Mouse (Mus musculus): ENCODE measurements around the gene Pip4k2a. TPM values are rescaled to one million over a fixed set of nuclear protein-coding genes. Genes with fewer than 3 reads are reported as not detected.

Pip4k2a gene
- polyA plus RNA-seq, 1 experiment from 2014 or later: 12.0 TPM

DNA sequence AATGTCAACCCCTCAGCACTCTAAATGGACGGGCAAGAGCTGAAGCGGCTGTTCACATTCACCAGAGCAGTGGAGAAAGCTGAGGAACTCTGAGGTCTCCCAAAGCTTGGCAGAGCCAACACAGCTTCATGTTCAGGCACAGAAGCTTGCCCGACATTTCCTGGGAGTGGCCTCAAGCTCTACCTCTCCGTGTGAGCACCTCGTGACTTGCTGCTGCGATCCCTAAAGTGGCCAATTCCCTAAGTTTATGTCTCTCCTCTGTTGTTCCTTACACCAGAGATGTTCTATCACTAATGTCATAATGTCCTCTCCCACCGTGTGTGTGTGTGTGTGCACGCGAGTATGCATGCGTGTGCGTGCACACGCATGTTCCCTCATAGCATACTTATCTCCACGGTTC is 42.3 kb downstream of the Pip4k2a start:
- Histone ChIP-seq H3K4me2 (replicated peaks; ENCODE audit: low read depth) (no peak overlapping the region), H3K9ac (ENCODE audit: low read depth, low read length) (no peak overlapping the region), H3K4me3 (ENCODE audit: low read depth, low read length) (no peak overlapping the region), H3K36me3 (ENCODE audit: control insufficient read depth, insufficient read depth) (no peaks in the 10 kb centered on the region), H3K27me3 (replicated peaks; ENCODE audit: control insufficient read depth, insufficient read depth, low read length) (no peaks in the 10 kb centered on the region), H3K9me3 (ENCODE audit: control insufficient read depth) (no peaks in the 10 kb centered on the region), H3K27ac (ENCODE audit: low read depth, low read length) (no peak overlapping the region), H3K4me1 (replicated peaks; ENCODE audit: control insufficient read depth, insufficient read depth, low read length) (no peaks in the 10 kb centered on the region)
- 89% methylated on average over 13 of the region's 13 CpGs for WGBS
- ATAC-seq: no peak
- no peak for TF ChIP-seq CTCF (IDR thresholded peaks at IDR 0.05; ENCODE audit: low read depth)

DNA sequence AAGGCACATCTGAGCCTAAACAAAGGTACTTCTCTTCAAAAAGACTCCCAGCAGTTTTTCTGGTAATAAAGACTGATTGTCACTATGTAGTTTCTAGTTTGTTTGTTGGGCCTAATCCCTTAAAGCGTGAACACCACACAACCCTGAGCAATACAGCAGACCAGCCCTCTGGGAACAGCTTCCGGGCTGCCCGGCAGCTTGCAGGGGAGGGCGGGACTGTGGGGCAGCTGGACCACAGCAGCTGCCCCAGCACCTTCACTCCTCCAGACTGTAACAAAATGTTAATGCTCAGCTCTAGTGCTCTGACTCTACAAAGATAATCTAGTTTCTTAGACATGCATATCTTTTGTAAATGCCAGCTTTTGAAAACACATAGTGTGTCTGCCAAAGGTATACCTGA is 42.9 kb downstream of the Pip4k2a start:
- 60% methylated on average over 4 of the region's 4 CpGs for WGBS
- Histone ChIP-seq H3K27ac (ENCODE audit: low read depth, low read length) (no peak overlapping the region), H3K4me3 (ENCODE audit: low read depth, low read length) (no peak overlapping the region), H3K9ac (ENCODE audit: low read depth, low read length) (no peak overlapping the region), H3K9me3 (ENCODE audit: control insufficient read depth) (no peaks in the 10 kb centered on the region), H3K4me2 (replicated peaks; ENCODE audit: low read depth) (no peak overlapping the region), H3K36me3 (ENCODE audit: control insufficient read depth, insufficient read depth) (no peaks in the 10 kb centered on the region), H3K4me1 (replicated peaks; ENCODE audit: control insufficient read depth, insufficient read depth, low read length) (no peaks in the 10 kb centered on the region), H3K27me3 (replicated peaks; ENCODE audit: control insufficient read depth, insufficient read depth, low read length) (no peaks in the 10 kb centered on the region)
- no peak for ATAC-seq
- no peak for TF ChIP-seq CTCF (IDR thresholded peaks at IDR 0.05; ENCODE audit: low read depth)

DNA sequence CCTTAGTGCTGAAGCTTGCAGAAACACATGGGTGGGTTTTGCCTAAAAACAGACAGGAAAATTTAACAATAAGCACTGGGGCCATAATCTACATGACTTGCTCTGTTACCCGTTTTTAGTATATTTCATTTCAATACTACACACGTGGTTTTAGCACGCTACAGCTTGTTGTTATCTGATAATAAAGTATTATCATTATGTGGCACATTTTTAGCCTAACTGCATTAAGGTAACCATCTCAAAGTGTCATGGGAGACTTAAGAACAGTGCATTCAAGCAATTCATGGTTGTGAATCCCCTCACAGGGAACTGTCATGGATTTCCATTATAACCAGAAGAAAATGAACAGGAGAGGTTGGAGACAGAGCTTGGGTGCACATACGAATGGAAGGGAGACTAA is 43.5 kb downstream of the Pip4k2a start:
- Histone ChIP-seq H3K4me3 (ENCODE audit: low read depth, low read length) (no peak overlapping the region), H3K9ac (ENCODE audit: low read depth, low read length) (no peak overlapping the region), H3K4me1 (replicated peaks; ENCODE audit: control insufficient read depth, insufficient read depth, low read length) (no peaks in the 10 kb centered on the region), H3K4me2 (replicated peaks; ENCODE audit: low read depth) (no peak overlapping the region), H3K9me3 (ENCODE audit: control insufficient read depth) (no peaks in the 10 kb centered on the region), H3K27me3 (replicated peaks; ENCODE audit: control insufficient read depth, insufficient read depth, low read length) (no peaks in the 10 kb centered on the region), H3K27ac (ENCODE audit: low read depth, low read length) (no peak overlapping the region), H3K36me3 (ENCODE audit: control insufficient read depth, insufficient read depth) (no peaks in the 10 kb centered on the region)
- TF ChIP-seq CTCF (IDR thresholded peaks at IDR 0.05; ENCODE audit: low read depth): no peak
- ATAC-seq: no peak
- 74% methylated on average over 4 of the region's 4 CpGs for WGBS

DNA sequence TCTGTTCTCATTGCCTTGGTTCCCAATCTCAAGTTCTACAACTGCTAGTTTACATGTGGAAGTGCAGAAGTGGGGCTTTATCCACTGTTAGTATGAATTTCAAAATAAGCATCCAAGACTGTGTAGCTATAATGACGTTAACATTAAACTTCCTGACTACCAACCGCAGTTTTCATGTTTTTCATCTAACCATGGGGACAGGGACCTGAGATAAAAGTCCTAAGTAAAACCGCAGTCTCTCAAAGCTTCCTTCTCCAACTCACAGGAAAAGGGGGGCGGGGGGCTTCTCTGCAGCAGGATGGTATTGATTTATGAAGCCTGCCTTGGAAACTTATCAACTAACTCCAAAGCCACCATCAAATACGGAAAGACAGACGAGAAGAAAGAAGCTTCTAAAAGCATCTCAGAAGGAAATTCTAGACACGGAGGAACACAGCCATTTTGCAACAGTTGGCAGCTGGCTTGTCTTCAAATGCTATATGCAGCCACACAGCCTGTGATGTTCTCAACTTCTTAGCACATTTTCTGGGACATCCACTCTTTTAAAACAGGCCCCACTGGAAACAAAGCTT is 45.7 kb downstream of the Pip4k2a start:
- H3K9ac ChIP-seq (ENCODE audit: low read depth, low read length): 0 out of 2 replicates have a peak overlapping the region, but pooled peaks have one; percentile 3
- H3K4me2 ChIP-seq (replicated peaks; ENCODE audit: low read depth): no peak overlapping the region
- H3K4me1 ChIP-seq (replicated peaks; ENCODE audit: control insufficient read depth, insufficient read depth, low read length): no peaks in the 10 kb centered on the region
- TF ChIP-seq CTCF (IDR thresholded peaks at IDR 0.05; ENCODE audit: low read depth): no peak
- no peaks in the 10 kb centered on the region for H3K27me3 ChIP-seq (replicated peaks; ENCODE audit: control insufficient read depth, insufficient read depth, low read length)
- no peak for ATAC-seq
- no peak overlapping the region for H3K4me3 ChIP-seq (ENCODE audit: low read depth, low read length)
- no peaks in the 10 kb centered on the region for H3K36me3 ChIP-seq (ENCODE audit: control insufficient read depth, insufficient read depth)
- no peaks in the 10 kb centered on the region for H3K9me3 ChIP-seq (ENCODE audit: control insufficient read depth)
- H3K27ac ChIP-seq (ENCODE audit: low read depth, low read length): no peak overlapping the region
- 21% methylated on average over 7 of the region's 7 CpGs for WGBS

DNA sequence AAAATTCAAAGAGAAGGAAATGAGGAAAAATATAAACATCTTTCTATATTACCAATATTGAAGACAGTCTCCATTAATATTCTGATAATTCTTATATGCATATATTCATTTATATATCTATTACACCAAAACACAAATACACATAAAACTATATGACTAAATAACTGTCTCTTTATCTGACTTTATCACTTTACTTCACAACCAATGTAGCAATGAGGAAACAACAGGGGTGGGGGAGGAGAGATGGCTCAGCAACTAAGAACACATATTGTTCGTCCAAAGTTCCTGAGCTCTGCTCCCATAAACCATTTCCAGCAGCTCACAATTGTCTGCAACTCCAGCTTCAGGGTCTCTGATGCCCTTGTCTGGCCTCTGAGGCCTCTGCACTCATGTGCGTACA is 47.2 kb downstream of the Pip4k2a start:
- no peak overlapping the region for H3K27ac ChIP-seq (ENCODE audit: low read depth, low read length)
- ATAC-seq: no peak
- no peaks in the 10 kb centered on the region for H3K9me3 ChIP-seq (ENCODE audit: control insufficient read depth)
- no peak overlapping the region for H3K4me2 ChIP-seq (replicated peaks; ENCODE audit: low read depth)
- H3K27me3 ChIP-seq (replicated peaks; ENCODE audit: control insufficient read depth, insufficient read depth, low read length): no peaks in the 10 kb centered on the region
- H3K36me3 ChIP-seq (ENCODE audit: control insufficient read depth, insufficient read depth): no peaks in the 10 kb centered on the region
- no peaks in the 10 kb centered on the region for H3K4me1 ChIP-seq (replicated peaks; ENCODE audit: control insufficient read depth, insufficient read depth, low read length)
- 56% methylated on average over 2 of the region's 2 CpGs for WGBS
- no peak overlapping the region for H3K4me3 ChIP-seq (ENCODE audit: low read depth, low read length)
- no peak overlapping the region for H3K9ac ChIP-seq (ENCODE audit: low read depth, low read length)
- no peak for TF ChIP-seq CTCF (IDR thresholded peaks at IDR 0.05; ENCODE audit: low read depth)

DNA sequence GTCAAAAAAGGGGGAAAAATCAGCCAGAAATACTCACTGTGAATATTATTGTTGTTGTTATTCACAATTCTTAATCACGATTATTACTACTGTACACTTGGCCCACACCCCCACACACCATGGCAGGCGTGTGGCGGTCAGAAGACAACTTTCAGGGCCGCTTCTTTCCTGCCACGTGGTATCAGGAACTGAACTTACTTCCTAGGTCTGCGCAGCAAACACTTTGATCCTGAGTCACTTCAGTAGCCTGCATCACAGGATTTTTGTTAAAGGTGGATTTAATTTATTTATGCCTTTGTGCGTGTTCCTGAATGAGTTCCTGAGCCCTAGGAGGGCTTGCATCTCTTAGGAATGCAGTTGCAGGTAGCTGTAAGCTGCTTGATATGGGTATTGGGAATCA is 49.2 kb downstream of the Pip4k2a start:
- ATAC-seq: no peak

More for the DNA sequence above, 49.2 kb downstream of the Pip4k2a start:
- Histone ChIP-seq H3K9me3 (ENCODE audit: control insufficient read depth) (no peaks in the 10 kb centered on the region), H3K9ac (ENCODE audit: low read depth, low read length) (no peak overlapping the region), H3K27ac (ENCODE audit: low read depth, low read length) (no peak overlapping the region), H3K4me2 (replicated peaks; ENCODE audit: low read depth) (no peak overlapping the region), H3K4me1 (replicated peaks; ENCODE audit: control insufficient read depth, insufficient read depth, low read length) (no peaks in the 10 kb centered on the region), H3K27me3 (replicated peaks; ENCODE audit: control insufficient read depth, insufficient read depth, low read length) (no peaks in the 10 kb centered on the region), H3K4me3 (ENCODE audit: low read depth, low read length) (no peak overlapping the region), H3K36me3 (ENCODE audit: control insufficient read depth, insufficient read depth) (no peaks in the 10 kb centered on the region)
- 77% methylated on average over 7 of the region's 7 CpGs for WGBS
- no peak for TF ChIP-seq CTCF (IDR thresholded peaks at IDR 0.05; ENCODE audit: low read depth)

Measured in intestine, postnatal 0 days (tissue).